Mouse (Mus musculus) mature B cell (primary cell): Measurements from ENCODE around the gene Grin1.

Source experiments
- in situ Hi-C: fragments of 300-500 bp; cut with MboI; formaldehyde crosslinking; loops from 2 replicates; pipeline ENCODE4 v1.14.3; 2019

Grin1 gene

GRCm38 (mm10) chr2:25318971-25319773 lies at the start of gene Grin1:
Grin1 (minus strand) TSS chr2:25319187.
- in situ Hi-C loops = no loop called here

- in situ Hi-C loops = no loop called here
These were observed 46.2 kb upstream of the Grin1 start, which contains the start of gene Uap1l1 for GRCm38 (mm10) chr2:25365091-25365761. Uap1l1 (minus strand) TSS chr2:25365682.

GRCm38 (mm10) chr2:25364761-25365090 lies 45.7 kb upstream of the Grin1 start:
- in situ Hi-C loops = no loop called here

- in situ Hi-C loops = no loop called here
These were observed 45.3 kb upstream of the Grin1 start for GRCm38 (mm10) chr2:25364313-25364712.

- in situ Hi-C loops = no loop called here
These were observed 44.6 kb upstream of the Grin1 start for GRCm38 (mm10) chr2:25363478-25364178.

GRCm38 (mm10) chr2:25359848-25360247 lies 40.9 kb upstream of the Grin1 start:
- in situ Hi-C loops = no loop called here

- in situ Hi-C loops = no loop called here
These were observed 37.5 kb upstream of the Grin1 start, which contains the start of gene Dpp7 for GRCm38 (mm10) chr2:25356208-25357079. Dpp7 (minus strand) TSS chr2:25356359.

- in situ Hi-C loops = no loop called here
These were observed 36.6 kb upstream of the Grin1 start for GRCm38 (mm10) chr2:25355419-25356066.

GRCm38 (mm10) chr2:25354211-25354610 lies 35.2 kb upstream of the Grin1 start:
- in situ Hi-C loops = no loop called here

- in situ Hi-C loops = no loop called here
These were observed 31.7 kb upstream of the Grin1 start for GRCm38 (mm10) chr2:25350701-25351100.

- in situ Hi-C loops = no loop called here
These were observed 30.5 kb upstream of the Grin1 start for GRCm38 (mm10) chr2:25349499-25349898.

- in situ Hi-C loops = no loop called here
These were observed 29.2 kb upstream of the Grin1 start for GRCm38 (mm10) chr2:25348162-25348561.

GRCm38 (mm10) chr2:25338303-25338702 lies 19.3 kb upstream of the Grin1 start:
- in situ Hi-C loops = no loop called here

GRCm38 (mm10) chr2:25333569-25333968 lies 14.6 kb upstream of the Grin1 start:
- in situ Hi-C loops = no loop called here

- in situ Hi-C loops = no loop called here
These were observed 13.5 kb upstream of the Grin1 start, which contains the start of gene Man1b1 for GRCm38 (mm10) chr2:25332286-25333160. Man1b1 (plus strand) TSS chr2:25332338.

- in situ Hi-C loops = no loop called here
These were observed 12.5 kb upstream of the Grin1 start for GRCm38 (mm10) chr2:25331470-25331869.

- in situ Hi-C loops = no loop called here
These were observed 9.5 kb upstream of the Grin1 start for GRCm38 (mm10) chr2:25328440-25328839.

- in situ Hi-C loops = no loop called here
These were observed 7.0 kb upstream of the Grin1 start for GRCm38 (mm10) chr2:25326036-25326435.

- in situ Hi-C loops = no loop called here
These were observed 1.1 kb upstream of the Grin1 start for GRCm38 (mm10) chr2:25320084-25320483.
